Mouse (Mus musculus) c-Kit-positive CD71-positive TER-119-negative erythroid progenitor cells, embryonic 14.5 days (primary cell): Measurements from ENCODE around the gene Slc39a7.
"Not testable (repeated sequence)": the region's sequence is repeated elsewhere in the genome, so short reads cannot be mapped to it uniquely, and the experiment has no call there.

Source experiments
- DNase-seq: peaks from one replicate; pipeline ENCODE4 v3.0.0-alpha.2; 2013; ENCODE audit warnings: low read depth

Gene Slc39a7

GRCm38 (mm10) chr17:34029890-34030595, 1.4 kb downstream of the Slc39a7 start:
- DNase-seq, result no peak

GRCm38 (mm10) chr17:34029150-34029889, 2.2 kb downstream of the Slc39a7 start:
- no peak for DNase-seq

DNA sequence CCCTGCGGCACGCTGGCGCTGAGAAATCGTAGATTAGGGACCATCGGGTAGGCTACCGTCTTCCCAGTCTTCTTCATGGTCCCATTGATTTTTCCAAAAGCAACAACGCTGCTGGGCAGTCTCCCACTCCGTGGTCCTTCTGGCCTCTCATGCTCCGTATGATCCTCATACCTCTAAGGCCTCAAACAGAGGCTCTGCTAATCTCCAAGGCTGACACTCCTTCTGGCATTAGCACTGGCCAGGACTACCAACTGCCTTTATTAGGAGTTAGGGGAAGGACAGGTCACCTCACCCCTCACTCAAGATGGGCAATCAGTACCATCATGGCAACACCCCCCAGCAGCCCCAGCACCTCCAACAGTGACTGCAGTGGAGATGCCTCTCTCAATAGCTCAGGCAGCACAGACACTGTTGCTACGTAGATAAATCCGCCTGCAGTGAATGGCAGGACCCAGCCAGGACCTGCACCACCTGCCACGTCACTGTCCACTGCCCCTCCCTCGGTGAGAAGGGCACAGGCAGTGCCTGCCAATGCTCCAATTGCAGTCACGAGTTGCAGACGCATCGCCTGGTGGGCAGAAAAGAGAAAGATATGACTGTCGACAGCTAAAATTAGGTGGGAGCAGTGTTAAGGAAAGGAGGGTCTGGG, 2.9 kb downstream of the Slc39a7 start:
- no peak for DNase-seq

- peak; percentile 87 for DNase-seq
Measured at GRCm38 (mm10) chr17:34027656-34028223, 3.7 kb downstream of the Slc39a7 start, which contains the start of gene H2-Ke6. TSS of gene H2-Ke6 (minus strand) at chr17:34028060.

- no peak for DNase-seq
Measured at GRCm38 (mm10) chr17:34026917-34027655, 4.4 kb downstream of the Slc39a7 start.

- DNase-seq, result no peak
Measured at GRCm38 (mm10) chr17:34026221-34026620, 5.3 kb downstream of the Slc39a7 start.

DNA sequence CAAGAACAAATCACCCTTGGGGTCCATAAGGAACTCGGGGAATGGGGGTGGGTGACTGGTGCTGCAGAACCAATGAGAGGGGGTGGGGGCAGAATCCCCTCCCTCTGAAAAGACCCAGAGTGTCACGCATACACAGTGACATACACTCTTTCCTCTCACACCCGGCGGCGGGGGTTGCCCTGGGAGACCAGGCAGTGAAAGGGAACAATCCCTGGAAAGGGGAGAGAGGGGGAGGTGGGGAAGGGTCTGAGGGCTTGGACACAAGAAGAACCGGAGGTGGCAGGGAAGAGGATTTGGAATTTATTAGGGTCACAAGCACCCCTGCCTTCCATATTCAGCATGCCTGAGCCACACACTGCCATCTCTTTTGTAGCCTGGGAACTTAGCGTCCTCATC, 5.7 kb downstream of the Slc39a7 start:
- no peak for DNase-seq

GRCm38 (mm10) chr17:34024861-34025755, 6.4 kb downstream of the Slc39a7 start:
- DNase-seq, result no peak

GRCm38 (mm10) chr17:34024317-34024821, 7.1 kb downstream of the Slc39a7 start, which contains the start of gene Ring1:
TSS of gene Ring1 (minus strand) at chr17:34024680.
- no peak for DNase-seq

- DNase-seq, result no peak
Measured at GRCm38 (mm10) chr17:34023678-34024077, 7.8 kb downstream of the Slc39a7 start.

- no peak for DNase-seq
Measured at GRCm38 (mm10) chr17:34022987-34023386, 8.5 kb downstream of the Slc39a7 start.

DNA sequence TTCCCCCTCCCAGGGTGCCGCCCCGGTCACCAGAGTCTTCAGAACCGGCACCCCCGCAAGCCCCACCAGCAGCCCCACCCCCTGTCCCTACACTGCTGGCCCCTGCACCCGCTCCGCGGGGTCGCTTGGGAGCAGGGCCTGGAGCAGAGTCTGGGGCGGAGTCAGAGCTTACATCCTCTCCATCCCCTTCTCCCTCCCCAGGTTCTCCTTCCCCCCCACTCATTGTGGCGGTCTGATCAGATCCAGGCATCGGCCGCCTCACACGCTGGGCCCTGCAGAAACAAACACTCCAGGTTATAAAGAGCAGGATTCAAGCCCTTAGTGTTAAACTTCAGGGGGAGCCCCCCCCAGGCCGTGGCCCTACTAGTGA, 9.1 kb downstream of the Slc39a7 start:
- no peak for DNase-seq

- DNase-seq, result no peak
Measured at GRCm38 (mm10) chr17:34021539-34022413, 9.7 kb downstream of the Slc39a7 start.

- no peak for DNase-seq
Measured at GRCm38 (mm10) chr17:34013436-34013835, 18.0 kb downstream of the Slc39a7 start.

DNA sequence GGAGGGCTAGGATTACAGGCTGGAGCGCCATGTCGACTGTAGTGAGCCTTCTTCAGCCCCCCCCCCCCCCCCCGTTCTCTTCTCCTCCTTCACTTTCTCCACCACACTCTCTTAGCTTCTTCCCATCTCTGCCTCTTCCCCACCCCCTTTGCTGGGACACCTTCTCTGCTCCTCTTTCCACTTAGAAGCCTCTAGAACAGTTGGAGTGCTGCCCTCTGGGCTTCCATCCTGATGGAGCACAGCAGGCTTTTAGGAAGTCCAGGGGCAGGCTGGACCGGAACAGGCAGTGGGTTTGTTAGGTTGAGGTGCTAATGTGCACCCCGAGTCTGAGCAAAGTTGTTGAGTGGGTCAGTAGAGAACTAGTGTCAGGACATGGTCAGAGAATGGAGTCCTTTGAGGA, 21.3 kb downstream of the Slc39a7 start:
- DNase-seq, result no peak

GRCm38 (mm10) chr17:34006570-34006969, 24.9 kb downstream of the Slc39a7 start:
- DNase-seq, result no peak

DNA sequence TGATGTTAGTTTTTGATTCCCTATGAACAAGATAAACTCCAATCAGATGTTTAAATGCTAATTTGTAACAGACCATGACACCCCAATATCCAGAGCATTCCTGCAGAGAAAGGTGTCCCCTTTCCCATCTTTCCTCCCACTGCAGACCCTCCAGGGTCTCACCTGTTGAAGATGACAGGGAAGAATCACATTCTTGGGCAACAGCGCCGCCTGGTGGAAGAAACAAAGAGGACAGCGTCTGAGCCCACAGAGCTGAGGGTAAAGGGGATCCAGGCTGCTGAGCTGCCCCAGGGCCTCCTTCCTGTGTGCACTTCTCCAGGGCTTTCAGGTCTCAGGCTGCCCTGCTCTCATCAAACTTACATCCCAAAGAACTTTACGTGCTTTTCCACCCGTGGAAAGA, 28.1 kb downstream of the Slc39a7 start:
- DNase-seq, result no peak

DNA sequence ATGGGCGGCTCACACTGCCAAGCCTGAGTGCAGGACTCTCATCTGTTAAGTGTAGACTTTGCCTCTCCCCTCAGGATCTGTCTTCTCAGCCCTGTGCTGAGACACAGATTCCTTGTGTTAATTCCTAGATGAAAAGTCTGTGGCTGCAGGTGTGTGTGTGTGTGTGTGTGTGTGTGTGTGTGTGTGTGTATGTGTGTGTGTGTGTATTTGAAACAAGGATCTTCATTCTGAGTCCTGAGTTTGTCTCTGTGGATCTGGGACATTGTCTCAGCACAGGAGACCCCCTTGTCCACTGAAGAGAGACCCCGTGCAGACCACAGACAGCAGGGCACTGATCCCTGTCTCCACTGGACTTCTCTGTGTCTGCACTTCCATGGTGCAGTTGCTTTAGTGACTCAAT, 30.7 kb downstream of the Slc39a7 start:
- not testable (repeated sequence) for DNase-seq

- peak; percentile 71 for DNase-seq
Measured at GRCm38 (mm10) chr17:34000150-34000537, 31.3 kb downstream of the Slc39a7 start, which contains the start of gene H2-K1. TSS of gene H2-K1 (minus strand) at chr17:34000347.
